Mouse (Mus musculus) adrenal gland, adult 8-10 months (tissue): Measurements from ENCODE around the gene Atl2. TPM values are rescaled to one million over a fixed set of nuclear protein-coding genes. Genes with fewer than 3 reads are reported as not detected.

Source experiments
- DNase-seq: peaks from one replicate; pipeline ENCODE4 v3.0.0; 2022
- total RNA-seq, 4 experiments: library from RNA; stranded (reverse); gene quantifications; 2 replicates each; pipeline ENCODE4 v1.2.4; 2022

The Atl2 gene
- total RNA-seq, 4 experiments from 2014 or later = 44.4 to 79.1 (median 59.9) TPM

DNA sequence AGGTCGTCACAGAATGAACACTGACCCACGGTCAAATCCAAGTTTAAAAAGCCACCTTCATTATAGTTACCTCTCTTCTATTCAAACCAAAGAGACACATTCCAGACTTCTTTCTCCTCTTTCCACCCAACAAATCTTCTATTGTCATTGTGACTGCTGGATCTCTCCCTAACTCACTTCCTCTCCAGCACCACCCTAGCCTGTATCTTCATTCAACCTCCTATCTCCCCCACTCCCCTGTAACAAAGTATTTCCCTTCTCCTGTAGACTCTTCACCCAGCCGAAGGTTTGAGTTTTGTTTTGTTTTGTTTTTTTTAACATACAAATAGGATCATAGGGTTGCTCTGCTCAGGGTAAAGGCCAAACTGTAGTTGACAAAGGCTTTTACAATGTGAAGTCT, 1.7 kb upstream of the Atl2 start:
- DNase-seq = no peak

DNA sequence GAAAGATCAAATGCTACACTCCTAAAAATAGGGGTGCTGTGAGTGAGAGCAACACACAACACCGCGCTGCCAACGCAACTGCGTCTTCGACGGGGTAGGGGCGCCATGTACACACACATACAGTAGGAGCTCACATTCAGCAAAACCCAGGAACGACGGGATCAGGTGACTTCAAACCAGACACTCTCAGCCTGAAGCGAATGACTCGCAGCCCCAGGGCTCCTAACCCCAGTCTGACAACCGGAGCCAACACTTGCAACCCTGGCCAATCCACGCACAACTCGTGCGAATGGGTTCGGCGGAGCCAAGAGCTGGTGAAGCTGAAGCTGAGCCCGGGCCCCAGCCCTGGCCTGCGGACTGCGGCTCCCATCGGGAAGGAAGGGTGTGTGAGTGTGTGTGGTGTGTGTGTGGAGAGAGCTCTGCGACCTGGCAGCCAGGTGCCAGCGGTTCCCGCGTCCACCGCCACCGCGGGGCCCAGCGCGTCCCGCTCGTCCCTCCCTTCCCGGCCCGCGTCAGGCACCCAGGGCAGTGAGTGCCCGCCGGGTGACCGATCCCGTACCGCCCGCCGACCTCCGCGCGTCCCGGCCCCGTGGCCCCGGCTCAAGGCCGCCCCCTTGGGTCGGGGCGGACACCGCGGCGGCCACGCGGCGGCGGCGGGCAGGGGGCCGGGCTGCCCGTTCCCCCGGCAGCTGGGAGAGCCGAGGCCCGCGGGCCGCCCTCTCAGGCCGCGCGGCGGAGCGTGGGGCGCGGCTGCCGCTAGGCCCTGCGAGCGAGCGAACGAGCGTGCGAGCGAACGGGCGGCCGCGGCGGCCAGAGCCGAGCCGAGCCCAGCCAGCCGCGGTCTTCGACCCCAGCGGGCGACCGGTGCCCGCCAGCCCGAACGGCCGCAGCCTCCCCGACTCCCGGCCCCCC, 696 bp downstream of the Atl2 start:
- DNase-seq = peak; percentile 66

GRCm38 (mm10) chr17:79894054-79894453, 1.9 kb downstream of the Atl2 start:
- DNase-seq = no peak

DNA sequence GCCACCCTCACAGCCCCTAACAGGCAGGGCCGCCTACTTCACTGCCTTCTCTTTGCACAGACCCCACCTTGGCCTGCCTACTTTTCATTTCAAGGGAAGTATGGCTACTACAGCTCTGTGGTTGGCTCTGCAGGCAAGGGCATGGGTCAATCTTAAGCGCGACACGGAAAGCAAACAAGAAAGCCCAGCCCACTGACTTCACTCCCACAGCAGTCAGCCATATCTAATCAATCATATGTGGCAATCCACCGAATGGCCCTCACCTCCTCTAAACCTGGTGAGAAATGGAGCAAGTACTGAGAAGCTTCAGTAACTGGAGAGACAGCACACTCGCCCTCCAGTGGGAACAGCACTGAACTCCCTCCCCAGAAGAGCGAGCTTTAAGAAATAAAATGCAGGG, 4.0 kb downstream of the Atl2 start:
- DNase-seq = peak; percentile 81

- no peak for DNase-seq
These were observed 8.0 kb downstream of the Atl2 start for GRCm38 (mm10) chr17:79887926-79888325.

- no peak for DNase-seq
These were observed 12.7 kb downstream of the Atl2 start for GRCm38 (mm10) chr17:79883198-79883597.

DNA sequence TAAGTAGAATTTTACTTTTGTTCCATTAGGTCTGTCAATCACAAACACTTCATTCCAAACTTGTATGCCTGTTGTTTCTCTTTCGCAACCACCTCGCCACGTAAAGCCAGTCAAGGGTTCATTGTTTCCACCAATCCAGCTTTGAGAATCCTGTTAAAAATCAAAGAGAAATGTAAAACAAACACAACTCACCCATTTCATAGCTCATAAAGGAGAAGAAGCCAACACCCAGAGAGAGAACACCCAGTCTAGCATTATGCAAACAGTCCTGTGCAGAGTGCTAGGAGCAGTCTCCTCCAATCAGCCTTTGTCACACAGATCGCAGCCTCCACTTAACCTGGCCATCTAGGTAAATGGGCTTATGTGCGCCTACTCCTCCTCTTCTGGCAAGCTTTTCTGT, 30.9 kb downstream of the Atl2 start:
- DNase-seq = no peak

DNA sequence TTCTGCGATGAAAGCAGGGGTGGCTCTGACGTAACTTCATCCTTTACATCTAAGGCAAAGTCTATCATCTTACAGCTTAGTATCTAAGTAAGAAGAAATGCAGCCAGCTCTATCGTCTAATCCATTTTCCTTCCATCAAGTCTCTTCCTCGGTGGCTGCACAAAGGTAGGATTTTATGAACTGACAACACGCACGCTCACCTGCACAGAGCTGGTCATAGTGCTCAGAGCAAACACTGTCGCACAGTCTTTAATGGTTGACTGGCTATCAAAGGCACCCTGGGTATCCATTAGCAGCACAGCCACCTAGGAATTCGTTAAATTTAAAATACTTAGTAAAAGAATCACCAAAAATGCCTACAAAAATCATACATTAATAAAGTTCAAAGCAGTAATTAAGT, 31.4 kb downstream of the Atl2 start:
- no peak for DNase-seq

- peak; percentile 17 for DNase-seq
These were observed 33.9 kb downstream of the Atl2 start for GRCm38 (mm10) chr17:79862038-79862437.

DNA sequence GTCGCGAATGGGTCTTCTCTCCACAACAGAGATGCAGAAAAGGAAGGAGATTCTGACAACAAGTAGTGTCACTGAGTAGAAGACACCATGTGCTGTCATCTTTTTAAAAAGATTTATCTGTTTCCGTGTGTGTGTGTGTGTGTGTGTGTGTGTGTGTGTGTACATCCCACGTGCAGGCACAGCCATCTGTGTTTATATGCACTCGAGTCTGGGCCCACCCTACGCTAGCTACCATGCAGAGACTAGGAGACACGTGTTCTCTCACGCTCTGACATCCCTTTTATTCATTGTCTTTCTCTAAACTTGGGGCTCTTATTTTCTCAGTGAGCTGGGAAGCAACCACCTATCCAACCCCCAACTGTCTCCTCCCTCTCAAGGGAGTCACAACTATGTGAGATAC, 40.4 kb downstream of the Atl2 start:
- DNase-seq = no peak

GRCm38 (mm10) chr17:79848385-79848784, 47.5 kb downstream of the Atl2 start:
- no peak for DNase-seq

- DNase-seq = no peak
These were observed 49.7 kb downstream of the Atl2 start for GRCm38 (mm10) chr17:79846182-79846581.

GRCm38 (mm10) chr17:79845695-79846094, 50.2 kb downstream of the Atl2 start:
- DNase-seq = no peak

GRCm38 (mm10) chr17:79840254-79841238, 55.4 kb downstream of the Atl2 start:
- DNase-seq = peak; percentile 37

DNA sequence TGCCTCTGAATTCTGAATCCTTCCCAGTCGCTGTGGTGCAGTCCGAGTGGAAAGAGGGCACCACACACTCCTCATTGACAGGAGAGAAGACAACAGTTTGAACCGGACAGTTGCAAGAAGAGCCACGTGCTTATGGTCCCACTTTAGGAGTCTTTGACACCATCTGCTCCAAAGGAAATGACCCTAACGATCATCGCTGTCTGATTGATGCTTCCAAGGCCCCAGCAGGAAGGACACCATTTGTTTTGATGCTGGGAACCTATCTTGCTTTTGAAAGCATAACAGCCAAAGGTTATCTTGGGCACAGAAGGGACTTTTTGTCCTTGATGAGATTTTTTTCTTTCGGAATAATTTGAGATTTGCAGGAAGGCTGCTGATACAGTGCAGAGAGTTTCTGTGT, 58.9 kb downstream of the Atl2 start:
- peak; percentile 15 for DNase-seq

DNA sequence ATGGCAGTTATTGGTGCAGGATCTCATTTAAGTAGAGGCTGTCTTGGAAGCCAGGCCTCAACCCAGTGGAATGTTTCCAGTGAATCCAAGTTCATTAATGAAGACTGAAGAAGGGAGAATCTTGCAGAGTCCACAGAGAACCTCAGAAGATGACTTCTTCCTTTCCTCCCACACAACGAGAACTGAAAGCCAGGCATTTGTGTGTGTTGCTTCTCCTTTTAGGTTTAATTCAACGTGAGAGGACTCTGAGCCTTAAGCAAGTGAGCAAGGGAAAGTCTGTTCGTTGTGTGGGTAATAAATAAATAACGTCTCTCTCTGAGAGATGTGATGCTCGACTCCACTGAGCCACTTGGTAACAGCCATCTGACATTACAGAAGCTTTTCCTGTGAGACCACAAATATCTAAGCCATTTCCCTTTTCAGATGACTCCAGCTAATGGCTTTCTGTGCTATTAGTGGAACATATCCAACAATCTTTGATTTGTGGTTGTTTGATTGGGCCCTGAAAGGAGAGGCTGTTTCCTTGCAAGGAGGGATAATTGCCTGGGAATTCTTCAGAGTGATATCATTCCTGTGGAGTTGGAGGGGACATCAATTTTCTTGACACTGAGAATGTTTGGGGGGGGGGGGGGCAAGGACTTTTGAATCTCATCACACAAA, 60.1 kb downstream of the Atl2 start:
- DNase-seq = no peak

DNA sequence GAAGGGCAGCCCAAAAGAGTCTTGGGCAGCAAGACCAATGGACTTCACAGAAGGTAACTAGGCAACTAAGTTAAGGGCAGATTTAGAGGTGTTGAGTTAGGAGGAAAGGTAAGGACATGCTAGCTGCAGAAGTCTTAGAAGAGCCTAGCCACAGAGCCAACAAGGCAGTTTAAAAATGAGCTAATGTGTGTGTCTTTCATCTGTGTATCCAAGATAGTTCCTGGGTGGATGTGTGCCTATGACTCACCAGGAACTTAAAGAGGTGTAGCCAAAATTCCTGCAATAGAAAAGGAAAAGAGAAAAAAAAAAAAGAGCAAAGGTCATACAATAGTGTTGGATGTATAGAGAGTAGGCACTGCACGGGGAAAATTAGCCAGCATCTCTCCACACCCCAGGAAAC, 63.6 kb downstream of the Atl2 start:
- no peak for DNase-seq

- no peak for DNase-seq
These were observed 69.4 kb downstream of the Atl2 start for GRCm38 (mm10) chr17:79826482-79827034.

GRCm38 (mm10) chr17:79825241-79826030, 70.5 kb downstream of the Atl2 start:
- no peak for DNase-seq

DNA sequence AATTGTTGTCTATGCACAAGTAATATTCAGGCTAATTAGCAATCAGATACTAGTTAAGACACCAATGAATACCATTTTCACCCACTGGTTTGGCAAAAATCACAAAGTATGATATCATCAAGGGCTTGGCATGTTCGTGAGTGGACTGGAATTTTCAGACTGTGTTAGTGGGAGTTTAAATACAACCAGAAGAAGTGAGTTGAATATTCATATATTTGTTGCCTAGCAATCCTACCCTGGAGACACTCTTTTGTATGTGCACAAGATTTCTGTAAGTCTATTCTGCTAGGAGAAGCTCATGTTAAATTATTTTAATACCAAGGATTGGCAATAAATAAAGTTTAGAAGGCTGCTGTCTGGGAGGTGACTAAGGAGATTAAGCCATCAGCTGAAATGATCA, 71.5 kb downstream of the Atl2 start:
- no peak for DNase-seq

- DNase-seq = no peak
These were observed 77.0 kb downstream of the Atl2 start for GRCm38 (mm10) chr17:79818884-79819283.

DNA sequence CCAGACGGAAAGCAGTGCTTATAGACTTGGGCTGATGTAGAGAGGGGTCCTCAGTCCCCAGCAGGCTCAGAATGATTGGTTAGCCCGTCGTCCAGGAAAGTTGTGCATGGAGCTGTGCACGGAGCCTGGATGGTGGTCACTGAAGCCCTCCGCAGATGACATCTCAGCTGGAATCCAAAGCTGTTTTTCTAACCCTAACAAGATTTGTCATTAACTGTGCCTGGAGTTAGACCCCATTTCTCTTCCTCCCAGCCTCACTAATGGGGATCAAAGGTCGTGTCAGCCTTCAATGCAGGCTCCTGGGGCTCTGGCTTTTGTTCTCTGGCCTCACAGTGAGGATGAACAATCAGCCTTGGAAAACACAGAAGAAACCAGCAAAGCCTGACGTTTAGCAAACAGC, 77.9 kb downstream of the Atl2 start:
- no peak for DNase-seq
